Mouse (Mus musculus) colon, adult 2 months (tissue): ENCODE data around the gene Grin2a. TPM values are rescaled to one million over a fixed set of nuclear protein-coding genes. Genes with fewer than 3 reads are reported as not detected.

Experiments
- polyA plus RNA-seq: library from polyadenylated mRNA; depleted of rRNA; stranded (reverse); fragments of >200 nt; gene quantifications from 2 replicates; pipeline ENCODE4 v1.2.3, GENCODE M21; 2012; rRNA removed

The Grin2a gene
- polyA plus RNA-seq, result not detected in 2 replicates

GRCm38 (mm10) chr16:9994951-9995813 lies at the start of gene Grin2a:
Gene Grin2a (minus strand): TSS chr16:9995560.

Other genes starting within 250 kb of the Grin2a start
- not detected in 2 replicates for gene Rpl39l, start 174.7 kb upstream of the Grin2a start, polyA plus RNA-seq
- gene Atf7ip2, start 197.2 kb upstream of the Grin2a start, polyA plus RNA-seq, result 0.05 and 0.07 TPM in 2 replicates